In the genomic region with DNA sequence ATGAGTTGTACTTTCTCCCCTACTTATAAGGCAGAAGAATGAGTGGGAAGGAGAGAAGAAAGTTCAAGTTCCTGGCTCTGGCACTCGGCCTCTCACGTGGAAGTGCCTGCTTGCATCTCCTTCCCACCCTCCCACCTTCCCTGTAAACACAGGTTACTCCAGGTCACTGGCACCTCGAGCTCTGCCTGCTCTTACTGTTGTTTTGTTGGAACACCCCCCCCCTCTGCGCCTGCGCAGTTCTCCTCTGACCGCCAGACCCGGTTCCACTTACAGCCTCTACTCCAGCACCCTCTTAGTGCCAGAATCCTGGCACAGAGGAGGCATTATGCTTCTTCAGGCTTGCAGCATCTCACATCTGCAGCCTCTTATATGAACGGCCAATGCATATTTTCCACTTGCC, we compare ENCODE assay signal across 14 mouse cellular contexts. TPM values are rescaled to one million over a fixed set of nuclear protein-coding genes. Genes with fewer than 3 reads are reported as not detected.
DNase-seq lines count a peak whose midpoint lies in the region; ATAC-seq lines count a peak whose summit lies in the region.
"Had no signal": no experiment of that assay in that cellular context is flagged by ENCODE, and none has a peak within 500 bp of the region (broad histone marks: within the 10 kb centered on the region; RNA-seq: fewer than 3 reads in every experiment).

No protein-coding gene starts in this region.

- no peak overlapping the region for H3K4me3 ChIP-seq in liver, embryonic 12.5 days
- H3K4me3 ChIP-seq in neural tube, embryonic 15.5 days (replicated peaks), result no peak overlapping the region
- H3K4me3 ChIP-seq: embryonic facial prominence, embryonic 12.5 days; forebrain, embryonic 13.5 days; lung, embryonic 15.5 days had no signal

- DNase-seq in heart, adult 11 months, result peak; percentile 92
- no peak for DNase-seq in heart, adult 9 months (ENCODE audit: low spot score in 2 of 2)
- DNase-seq in brain, adult 2 months (ENCODE audit: low read depth, low spot score), result peak; percentile 37
- DNase-seq in kidney, postnatal 36 days, result peak; percentile 94
- DNase-seq in lung, postnatal 25 days (ENCODE audit: low spot score), result peak; percentile 53
- DNase-seq in layer of hippocampus, postnatal 14 days (ENCODE audit: low spot score in 2 of 2), result no peak
- DNase-seq: cerebellum, adult 9-10 months had no signal

- H3K27ac ChIP-seq in liver, embryonic 12.5 days, result no peak overlapping the region
- no peak overlapping the region for H3K27ac ChIP-seq in neural tube, embryonic 15.5 days (replicated peaks)
- H3K27ac ChIP-seq: embryonic facial prominence, embryonic 12.5 days; forebrain, embryonic 13.5 days; lung, embryonic 15.5 days had no signal

- 41% methylated on average over 8 of the region's 8 CpGs for WGBS in liver, embryonic 12.5 days (ENCODE audit: insufficient replicate concordance)
- 56% methylated on average over 8 of the region's 8 CpGs for whole genome bisulfite sequencing in neural tube, embryonic 15.5 days

- no peaks in the 10 kb centered on the region for H3K36me3 ChIP-seq in liver, embryonic 12.5 days
- H3K36me3 ChIP-seq in neural tube, embryonic 15.5 days, result no peaks in the 10 kb centered on the region
- H3K36me3 ChIP-seq: embryonic facial prominence, embryonic 12.5 days; G1E; lung, embryonic 15.5 days had no signal

- no peak overlapping the region for H3K9ac ChIP-seq in liver, embryonic 12.5 days
- no peak overlapping the region for H3K9ac ChIP-seq in neural tube, embryonic 15.5 days (replicated peaks)
- H3K9ac ChIP-seq: embryonic facial prominence, embryonic 12.5 days; forebrain, embryonic 13.5 days; lung, embryonic 15.5 days had no signal

- no peak for ATAC-seq in liver, embryonic 12.5 days
- ATAC-seq in neural tube, embryonic 15.5 days (ENCODE audit: low FRiP score), result no peak
- ATAC-seq: activated CD4-positive, CD25-positive, alpha-beta regulatory T cell, adult 4 months; forebrain, embryonic 13.5 days had no signal

- no peaks in the 10 kb centered on the region for H3K9me3 ChIP-seq in liver, embryonic 12.5 days (replicated peaks)
- no peaks in the 10 kb centered on the region for H3K9me3 ChIP-seq in neural tube, embryonic 15.5 days (replicated peaks)
- H3K9me3 ChIP-seq: embryonic facial prominence, embryonic 12.5 days; forebrain, embryonic 13.5 days; G1E; lung, embryonic 15.5 days had no signal

- no peak overlapping the region for H3K4me2 ChIP-seq in liver, embryonic 12.5 days
- H3K4me2 ChIP-seq in neural tube, embryonic 15.5 days, result no peak overlapping the region
- H3K4me2 ChIP-seq: embryonic facial prominence, embryonic 12.5 days; forebrain, embryonic 13.5 days; lung, embryonic 15.5 days had no signal

- H3K27me3 ChIP-seq in liver, embryonic 12.5 days (replicated peaks), result peaks cover 18% of the 10 kb centered on the region
- H3K27me3 ChIP-seq in neural tube, embryonic 15.5 days (replicated peaks), result no peaks in the 10 kb centered on the region
- H3K27me3 ChIP-seq: embryonic facial prominence, embryonic 12.5 days; forebrain, embryonic 13.5 days; lung, embryonic 15.5 days had no signal

- no peaks in the 10 kb centered on the region for H3K4me1 ChIP-seq in liver, embryonic 12.5 days
- no peaks in the 10 kb centered on the region for H3K4me1 ChIP-seq in neural tube, embryonic 15.5 days
- H3K4me1 ChIP-seq: embryonic facial prominence, embryonic 12.5 days; forebrain, embryonic 13.5 days; lung, embryonic 15.5 days had no signal

RNA-seq across cellular contexts. Expression of gene Slc25a36, which starts 22.2 kb away (rescaled TPM):
- 18.5 and 19.6 TPM in 2 replicates for polyA plus RNA-seq in liver, embryonic 12.5 days (2016; fragmentation: Nextera tagmentation; extraction: Ambion mirVana)
- 66.8 and 74.2 TPM in 2 replicates for polyA plus RNA-seq in neural tube, embryonic 15.5 days (2015; fragmentation: Nextera tagmentation; extraction: Ambion mirVana)
- 10 to 100 TPM; 88.7 to 92.7 TPM for total RNA-seq in layer of hippocampus, postnatal 14 days (2021)

Comparison
In these comparisons a context has a peak if more than half of its experiments do, and no peak if none do; other contexts are left out.
1. DNase-seq: peak in heart, adult 11 months (single experiment), brain, adult 2 months (single experiment), kidney, postnatal 36 days (2 of 2) and lung, postnatal 25 days (single experiment); none in heart, adult 9 months (0 of 2) and layer of hippocampus, postnatal 14 days (0 of 2).